Mouse (Mus musculus): ENCODE results near the gene Riok2. TPM values are rescaled to one million over a fixed set of nuclear protein-coding genes. Genes with fewer than 3 reads are reported as not detected.
"Not testable (repeated sequence)": the region's sequence is repeated elsewhere in the genome, so short reads cannot be mapped to it uniquely, and the experiment has no call there.

Gene Riok2
- 10 to 100 TPM; 17.7 to 21.8 TPM for total RNA-seq (2021)
- long read RNA-seq, experiment 1, transcript Riok2-201 (10 exons, 3,220 nt) = major isoform, 13 of 19 reads
- long read RNA-seq, experiment 1, partial matches to known transcripts = 2 of 19 reads
- long read RNA-seq, experiment 1, other reads (novel, unspliced or antisense) = 4 of 19 reads
- long read RNA-seq, experiment 2, transcript Riok2-201 (10 exons, 3,220 nt) = major isoform, 5 of 6 reads
- long read RNA-seq, experiment 2, partial matches to known transcripts = 0 of 6 reads
- long read RNA-seq, experiment 2, other reads (novel, unspliced or antisense) = 1 of 6 reads

DNA sequence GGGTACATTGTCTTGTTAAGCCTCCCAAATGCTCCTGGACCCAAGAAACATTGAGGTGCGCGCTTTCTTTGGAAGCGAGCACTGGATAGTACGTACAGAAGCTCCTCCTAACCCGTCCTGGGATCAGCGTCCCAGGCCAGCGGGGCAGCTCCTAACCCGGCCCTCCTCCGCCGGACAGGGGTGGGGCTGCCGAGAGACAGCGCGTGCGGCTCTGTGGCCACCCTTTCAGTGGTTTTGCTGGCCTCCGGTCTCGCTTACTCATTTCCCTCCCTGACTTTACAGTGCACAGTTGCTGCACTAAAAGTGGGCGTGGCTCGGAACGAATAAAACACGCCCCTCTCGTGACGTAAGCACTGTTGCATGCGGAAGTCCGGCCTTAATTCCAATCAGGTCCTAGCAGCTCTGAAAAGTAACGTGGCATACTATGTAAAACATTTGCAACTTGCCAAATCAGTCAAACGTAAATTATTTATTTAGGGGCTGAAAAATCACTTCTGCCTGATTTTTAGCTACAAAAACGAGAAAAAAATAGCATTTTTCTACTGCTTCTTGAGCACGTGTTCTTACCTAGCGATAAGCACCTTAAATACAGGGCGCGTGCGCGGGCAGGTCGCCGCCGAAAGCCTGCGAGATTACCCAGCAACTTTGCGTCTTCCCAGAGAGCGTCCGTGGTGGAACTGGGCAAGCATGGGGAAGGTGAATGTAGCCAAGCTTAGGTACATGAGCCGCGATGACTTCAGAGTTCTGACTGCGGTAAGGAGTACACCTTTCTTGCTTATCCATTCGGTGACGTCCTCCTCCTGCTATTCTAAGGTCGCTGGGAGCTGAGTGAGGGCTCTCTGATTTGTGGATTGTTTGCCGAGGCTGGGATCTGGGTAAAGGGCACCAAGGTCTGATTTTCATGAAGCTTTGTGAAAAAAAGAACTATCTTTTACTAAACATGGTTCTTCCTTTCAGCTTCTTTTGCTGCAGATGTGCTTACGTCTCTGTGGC lies at the start of gene Riok2:
TSS of gene Riok2 (plus strand) at position 392 of the 993 bp plus-strand sequence.
- H3K27ac ChIP-seq = peak within 1 kb of the TSS; percentile 90
- intact Hi-C loops (cut with DNase I) = loop anchor here (5.0 to 10.0 kb wide), 4 partner anchors 82 to 451 kb away; partner anchors contain the start of gene Spaca6
- peak within 1 kb of the TSS; percentile 79 for H3K4me3 ChIP-seq
- no peak for TF ChIP-seq CTCF (IDR thresholded peaks at IDR 0.05)
- DNase-seq (ENCODE audit: extremely low spot score in 1 of 2, low spot score in 2 of 2) = peak; percentile 87 to 89

DNA sequence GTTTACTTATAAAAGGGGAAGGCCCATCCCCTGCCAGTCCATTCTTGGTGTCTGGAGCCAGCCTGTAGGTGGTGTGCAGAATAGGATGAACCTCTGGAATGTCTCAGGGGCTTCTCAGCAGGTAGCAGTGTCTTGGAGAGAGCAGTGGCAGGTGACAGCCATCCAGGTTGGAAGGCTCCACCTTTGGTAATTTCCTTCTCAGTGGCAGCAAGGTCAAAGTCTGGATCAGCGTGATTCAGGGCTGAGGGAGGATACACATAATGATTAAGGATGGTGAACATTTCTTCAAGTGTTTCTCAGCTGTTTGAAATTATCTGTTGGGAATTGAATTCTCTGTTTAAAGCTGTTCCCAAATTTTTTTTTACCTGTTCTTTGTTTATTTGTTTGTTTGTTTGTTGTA lies 48.1 kb upstream of the Riok2 start:
- DNase-seq (ENCODE audit: extremely low spot score in 1 of 2, low spot score in 2 of 2); H3K27ac ChIP-seq; H3K4me3 ChIP-seq; intact Hi-C loops (cut with DNase I): not testable (repeated sequence)

DNA sequence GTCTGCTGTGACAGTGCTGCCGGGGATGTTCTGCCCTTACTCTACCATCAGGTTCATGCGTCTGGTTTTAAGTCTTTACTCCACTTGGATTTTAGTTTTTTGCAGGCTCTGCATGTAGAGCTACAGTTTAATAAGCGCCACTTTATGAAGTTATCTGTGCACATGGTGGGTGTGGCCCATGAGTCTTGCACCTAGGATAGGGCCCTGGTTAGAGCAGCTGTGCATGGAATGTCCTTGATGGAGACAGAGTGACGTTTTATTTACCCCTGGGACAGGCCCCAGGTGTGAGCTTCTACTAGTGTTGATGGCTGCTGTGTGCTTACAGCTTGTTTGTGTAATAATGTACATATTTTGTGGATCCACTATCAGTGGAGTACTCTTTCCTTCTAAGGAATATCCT lies 47.5 kb upstream of the Riok2 start:
- intact Hi-C loops (cut with DNase I) = no loop called here
- no peak overlapping the region for H3K4me3 ChIP-seq

GRCm38 (mm10) chr17:17345374-17346183 lies 28.5 kb upstream of the Riok2 start:
- intact Hi-C loops (cut with DNase I); H3K27ac ChIP-seq; DNase-seq (ENCODE audit: extremely low spot score in 1 of 2, low spot score in 2 of 2): not testable (repeated sequence)
- peak overlapping the region; percentile 22; the same call in 1 of the 2 replicates for H3K4me3 ChIP-seq

More for the DNA sequence above, 47.5 kb upstream of the Riok2 start:
- no peak overlapping the region for H3K27ac ChIP-seq
- no peak for TF ChIP-seq CTCF (IDR thresholded peaks at IDR 0.05)
- DNase-seq (ENCODE audit: extremely low spot score in 1 of 2, low spot score in 2 of 2) = no peak

- H3K27ac ChIP-seq; DNase-seq (ENCODE audit: extremely low spot score in 1 of 2, low spot score in 2 of 2); intact Hi-C loops (cut with DNase I): not testable (repeated sequence)
- peak overlapping the region; percentile 22; the same call in 1 of the 2 replicates for H3K4me3 ChIP-seq
These were observed 27.8 kb upstream of the Riok2 start for GRCm38 (mm10) chr17:17346281-17346680.

DNA sequence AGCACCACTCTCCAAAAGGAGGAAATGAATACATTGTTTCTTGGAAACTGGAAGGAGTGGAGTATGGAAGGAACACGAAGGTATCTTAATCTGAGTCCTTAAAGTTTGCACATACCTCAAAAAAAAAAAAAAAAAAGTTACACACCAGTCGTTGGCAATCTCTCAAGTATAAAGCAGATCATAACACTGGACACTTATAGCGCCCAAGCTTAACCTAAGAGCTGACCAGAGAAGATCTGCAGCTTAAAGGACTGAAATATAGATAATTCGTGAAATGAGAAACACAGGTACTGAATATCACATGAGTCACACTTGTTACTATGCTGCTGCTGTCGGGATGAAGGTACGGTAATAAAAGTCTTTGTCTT lies 575 bp upstream of the Riok2 start:
- intact Hi-C loops (cut with DNase I) = loop anchor here (5.0 to 10.0 kb wide), 4 partner anchors 81 to 451 kb away; partner anchors contain the start of gene Spaca6
- Histone ChIP-seq H3K27ac (peak overlapping the region; percentile 20; the same call in 1 of the 2 replicates), H3K4me3 (peak overlapping the region; percentile 79)
- no peak for DNase-seq (ENCODE audit: extremely low spot score in 1 of 2, low spot score in 2 of 2)
- no peak for TF ChIP-seq CTCF (IDR thresholded peaks at IDR 0.05)

DNA sequence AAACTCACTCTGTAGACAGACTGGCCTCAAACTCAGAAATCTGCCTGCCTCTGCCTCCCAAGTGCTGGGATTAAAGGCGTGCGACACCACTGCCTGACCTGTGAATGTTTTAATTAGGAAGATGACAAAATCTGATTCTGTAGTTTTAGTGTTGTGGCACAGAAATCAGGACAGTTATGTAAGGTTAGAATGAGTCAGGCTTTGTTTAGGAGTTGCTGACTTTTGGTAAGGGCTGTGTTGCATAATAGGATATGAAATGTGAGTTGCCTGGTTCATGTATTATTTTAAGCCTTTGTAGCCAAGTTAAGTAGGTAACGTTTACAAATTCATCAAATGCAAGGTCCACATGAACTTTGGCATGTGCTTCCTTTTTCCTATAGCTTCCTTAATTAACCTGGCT lies 1.5 kb downstream of the Riok2 start:
- DNase-seq (ENCODE audit: extremely low spot score in 1 of 2, low spot score in 2 of 2) = no peak
- intact Hi-C loops (cut with DNase I) = loop anchor here (10.0 kb wide), 2 partner anchors 421 to 449 kb away; partner anchors contain the start of gene Spaca6
- no peak for TF ChIP-seq CTCF (IDR thresholded peaks at IDR 0.05)
- H3K4me3 ChIP-seq = peak overlapping the region; percentile 79; the same call in 1 of the 2 replicates
- no peak overlapping the region for H3K27ac ChIP-seq

- Histone ChIP-seq H3K27ac (no peak overlapping the region), H3K4me3 (no peak overlapping the region)
- DNase-seq (ENCODE audit: extremely low spot score in 1 of 2, low spot score in 2 of 2) = no peak
- intact Hi-C loops (cut with DNase I) = no loop called here
- TF ChIP-seq CTCF (IDR thresholded peaks at IDR 0.05) = no peak
These were observed 9.6 kb downstream of the Riok2 start for GRCm38 (mm10) chr17:17383703-17384102.

DNA sequence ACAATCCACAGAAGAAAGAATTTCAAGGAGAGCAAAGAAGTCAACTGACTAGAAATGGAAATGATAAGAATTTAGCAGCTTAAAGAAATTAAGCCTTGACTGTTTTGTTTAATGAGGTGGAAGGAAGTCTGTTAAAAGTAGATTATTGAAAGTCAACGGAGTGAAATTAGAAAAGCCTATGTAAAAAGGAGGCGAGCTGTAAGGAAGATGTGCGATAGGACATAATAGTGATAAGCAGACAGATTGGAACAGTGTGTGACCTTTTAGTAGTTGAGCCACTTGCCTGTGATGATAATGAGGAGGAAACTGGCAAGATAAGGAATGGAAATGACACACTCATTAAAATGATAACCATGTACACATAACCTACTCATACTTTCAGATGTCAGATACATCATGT lies 10.4 kb downstream of the Riok2 start:
- no peak for TF ChIP-seq CTCF (IDR thresholded peaks at IDR 0.05)

GRCm38 (mm10) chr17:17386117-17386516 lies 12.0 kb downstream of the Riok2 start:
- TF ChIP-seq CTCF (IDR thresholded peaks at IDR 0.05) = peak; percentile 29
- H3K4me3 ChIP-seq = no peak overlapping the region
- no peak overlapping the region for H3K27ac ChIP-seq
- DNase-seq (ENCODE audit: extremely low spot score in 1 of 2, low spot score in 2 of 2) = no peak
- intact Hi-C loops (cut with DNase I) = loop anchor here (5.0 kb wide), 1 partner anchor 141 kb away; no protein-coding TSS in a partner anchor

More for the DNA sequence above, 10.4 kb downstream of the Riok2 start:
- H3K4me3 ChIP-seq = no peak overlapping the region
- DNase-seq (ENCODE audit: extremely low spot score in 1 of 2, low spot score in 2 of 2) = no peak
- H3K27ac ChIP-seq = no peak overlapping the region
- intact Hi-C loops (cut with DNase I) = no loop called here

DNA sequence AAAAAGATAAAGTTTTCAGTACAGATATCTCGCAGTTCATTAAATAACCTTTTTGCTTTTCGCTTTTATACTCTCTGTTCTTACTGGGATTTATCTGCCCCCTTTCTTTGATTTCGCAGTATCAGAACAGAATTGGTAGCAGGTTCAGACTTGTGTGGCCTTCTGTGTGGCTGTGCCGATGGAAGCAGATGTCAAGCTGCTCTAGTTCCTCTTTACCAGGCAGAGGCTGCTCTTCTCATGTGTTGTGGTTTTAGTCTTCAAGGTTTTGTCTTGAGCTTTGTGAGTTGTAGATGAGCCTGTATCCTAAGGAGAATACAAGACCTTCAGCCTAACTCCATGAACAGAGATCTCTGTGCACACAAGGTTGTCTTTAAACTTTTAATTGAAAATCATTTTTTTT lies 17.7 kb downstream of the Riok2 start:
- intact Hi-C loops (cut with DNase I) = loop anchor here (2.0 to 10.0 kb wide), 4 partner anchors 173 to 435 kb away; partner anchors contain the start of genes Lnpep and Spaca6
- no peak for DNase-seq (ENCODE audit: extremely low spot score in 1 of 2, low spot score in 2 of 2)
- Histone ChIP-seq H3K27ac (no peak overlapping the region), H3K4me3 (no peak overlapping the region)
- no peak for TF ChIP-seq CTCF (IDR thresholded peaks at IDR 0.05)
